Mouse (Mus musculus): Measurements from ENCODE around the gene Tshz2. TPM values are rescaled to one million over a fixed set of nuclear protein-coding genes. Genes with fewer than 3 reads are reported as not detected.
A peak's percentile ranks its signal among the peaks of the same experiment; 100 is the strongest.

Gene Tshz2
- polyA plus RNA-seq, 1 experiment, result 19.5 TPM

- peaks cover 22% of the 10 kb centered on the region for H3K4me1 ChIP-seq (ENCODE audit: control insufficient read depth, insufficient read depth, insufficient read length, low read length)
- no peak overlapping the region for H3K27ac ChIP-seq (replicated peaks; ENCODE audit: low read depth, low read length)
- no peak overlapping the region for H3K4me3 ChIP-seq (ENCODE audit: insufficient read depth, low read depth, low read length)
Observed at GRCm38 (mm10) chr2:169699862-169700511, 67.2 kb downstream of the Tshz2 start.

- Histone ChIP-seq H3K4me3 (ENCODE audit: insufficient read depth, low read depth, low read length) (no peak overlapping the region), H3K27ac (replicated peaks; ENCODE audit: low read depth, low read length) (no peak overlapping the region), H3K4me1 (ENCODE audit: control insufficient read depth, insufficient read depth, insufficient read length, low read length) (peaks cover 19% of the 10 kb centered on the region)
Observed at GRCm38 (mm10) chr2:169702725-169703486, 70.1 kb downstream of the Tshz2 start.

- Histone ChIP-seq H3K27ac (replicated peaks; ENCODE audit: low read depth, low read length) (peak overlapping the region; percentile 89), H3K4me1 (ENCODE audit: control insufficient read depth, insufficient read depth, insufficient read length, low read length) (peaks cover 30% of the 10 kb centered on the region)
Observed at GRCm38 (mm10) chr2:169721793-169722326, 89.0 kb downstream of the Tshz2 start.

GRCm38 (mm10) chr2:169722341-169722740 lies 89.5 kb downstream of the Tshz2 start:
- H3K4me3 ChIP-seq (ENCODE audit: insufficient read depth, low read depth, low read length), result no peak overlapping the region
- H3K27ac ChIP-seq (replicated peaks; ENCODE audit: low read depth, low read length), result peak overlapping the region; percentile 89

More at GRCm38 (mm10) chr2:169721793-169722326, 89.0 kb downstream of the Tshz2 start:
- no peak overlapping the region for H3K4me3 ChIP-seq (ENCODE audit: insufficient read depth, low read depth, low read length)

GRCm38 (mm10) chr2:169723645-169724462 lies 91.0 kb downstream of the Tshz2 start:
- Histone ChIP-seq H3K27ac (replicated peaks; ENCODE audit: low read depth, low read length) (peak overlapping the region; percentile 99), H3K4me3 (ENCODE audit: insufficient read depth, low read depth, low read length) (peak overlapping the region; percentile 56), H3K4me1 (ENCODE audit: control insufficient read depth, insufficient read depth, insufficient read length, low read length) (peaks cover 23% of the 10 kb centered on the region)

More at GRCm38 (mm10) chr2:169722341-169722740, 89.5 kb downstream of the Tshz2 start:
- peaks cover 29% of the 10 kb centered on the region for H3K4me1 ChIP-seq (ENCODE audit: control insufficient read depth, insufficient read depth, insufficient read length, low read length)

- H3K27ac ChIP-seq (replicated peaks; ENCODE audit: low read depth, low read length), result peak overlapping the region; percentile 95
Observed at GRCm38 (mm10) chr2:169728651-169729280, 96.0 kb downstream of the Tshz2 start.

GRCm38 (mm10) chr2:169730551-169730996 lies 97.8 kb downstream of the Tshz2 start:
- peak overlapping the region; percentile 95 for H3K27ac ChIP-seq (replicated peaks; ENCODE audit: low read depth, low read length)
- H3K4me3 ChIP-seq (ENCODE audit: insufficient read depth, low read depth, low read length), result no peak overlapping the region
- peaks cover 29% of the 10 kb centered on the region for H3K4me1 ChIP-seq (ENCODE audit: control insufficient read depth, insufficient read depth, insufficient read length, low read length)

More at GRCm38 (mm10) chr2:169728651-169729280, 96.0 kb downstream of the Tshz2 start:
- Histone ChIP-seq H3K4me1 (ENCODE audit: control insufficient read depth, insufficient read depth, insufficient read length, low read length) (peaks cover 40% of the 10 kb centered on the region), H3K4me3 (ENCODE audit: insufficient read depth, low read depth, low read length) (no peak overlapping the region)

- H3K4me3 ChIP-seq (ENCODE audit: insufficient read depth, low read depth, low read length), result peak overlapping the region; percentile 46
Observed at GRCm38 (mm10) chr2:169734053-169734452, 101.2 kb downstream of the Tshz2 start.

GRCm38 (mm10) chr2:169735475-169736406 lies 102.9 kb downstream of the Tshz2 start:
- Histone ChIP-seq H3K27ac (replicated peaks; ENCODE audit: low read depth, low read length) (peak overlapping the region; percentile 82), H3K4me3 (ENCODE audit: insufficient read depth, low read depth, low read length) (no peak overlapping the region), H3K4me1 (ENCODE audit: control insufficient read depth, insufficient read depth, insufficient read length, low read length) (peaks cover 18% of the 10 kb centered on the region; the same call in 1 of the 2 replicates)

More at GRCm38 (mm10) chr2:169734053-169734452, 101.2 kb downstream of the Tshz2 start:
- Histone ChIP-seq H3K27ac (replicated peaks; ENCODE audit: low read depth, low read length) (peak overlapping the region; percentile 94), H3K4me1 (ENCODE audit: control insufficient read depth, insufficient read depth, insufficient read length, low read length) (peaks cover 29% of the 10 kb centered on the region)

- 0 out of 2 replicates have a peak, but pooled peaks cover 5% of the 10 kb centered on the region for H3K4me1 ChIP-seq (ENCODE audit: control insufficient read depth, insufficient read depth, insufficient read length, low read length)
- no peak overlapping the region for H3K27ac ChIP-seq (replicated peaks; ENCODE audit: low read depth, low read length)
- no peak overlapping the region for H3K4me3 ChIP-seq (ENCODE audit: insufficient read depth, low read depth, low read length)
Observed at GRCm38 (mm10) chr2:169740996-169741395, 108.2 kb downstream of the Tshz2 start.

GRCm38 (mm10) chr2:169742791-169743190 lies 110.0 kb downstream of the Tshz2 start:
- H3K4me3 ChIP-seq (ENCODE audit: insufficient read depth, low read depth, low read length), result no peak overlapping the region
- 0 out of 2 replicates have a peak, but pooled peaks cover 6% of the 10 kb centered on the region for H3K4me1 ChIP-seq (ENCODE audit: control insufficient read depth, insufficient read depth, insufficient read length, low read length)
- no peak overlapping the region for H3K27ac ChIP-seq (replicated peaks; ENCODE audit: low read depth, low read length)

- Histone ChIP-seq H3K4me1 (ENCODE audit: control insufficient read depth, insufficient read depth, insufficient read length, low read length) (0 out of 2 replicates have a peak, but pooled peaks cover 6% of the 10 kb centered on the region), H3K4me3 (ENCODE audit: insufficient read depth, low read depth, low read length) (no peak overlapping the region), H3K27ac (replicated peaks; ENCODE audit: low read depth, low read length) (no peak overlapping the region)
Observed at GRCm38 (mm10) chr2:169743294-169743693, 110.5 kb downstream of the Tshz2 start.

- H3K4me1 ChIP-seq (ENCODE audit: control insufficient read depth, insufficient read depth, insufficient read length, low read length), result peaks cover 10% of the 10 kb centered on the region; the same call in 1 of the 2 replicates
- H3K4me3 ChIP-seq (ENCODE audit: insufficient read depth, low read depth, low read length), result no peak overlapping the region
- H3K27ac ChIP-seq (replicated peaks; ENCODE audit: low read depth, low read length), result no peak overlapping the region
Observed at GRCm38 (mm10) chr2:169743910-169744309, 111.1 kb downstream of the Tshz2 start.

Measured in brown adipose tissue, adult 24 weeks (tissue).